Mouse (Mus musculus): Measurements from ENCODE around the gene Vti1a.

The Vti1a gene

GRCm38 (mm10) chr19:55369691-55370090 is 53.6 kb downstream of the Vti1a start:
- Histone ChIP-seq H3K36me3 (ENCODE audit: insufficient read depth, low read length) (no peaks in the 10 kb centered on the region), H3K4me3 (replicated peaks; ENCODE audit: low read length) (no peak overlapping the region), H3K9me3 (ENCODE audit: low read length) (no peaks in the 10 kb centered on the region), H3K27me3 (ENCODE audit: insufficient read depth, low read length) (no peaks in the 10 kb centered on the region), H3K4me1 (replicated peaks; ENCODE audit: low read depth, low read length) (no peaks in the 10 kb centered on the region)
- TF ChIP-seq POU5F1 (IDR thresholded peaks at IDR 0.05; ENCODE audit: borderline replicate concordance, low read length) (no peak), CTCF (conservative IDR thresholded peaks at IDR 0.05; ENCODE audit: low read length) (no peak), NANOG (IDR thresholded peaks at IDR 0.05; ENCODE audit: borderline replicate concordance, low read length) (no peak)

- TF ChIP-seq NANOG (IDR thresholded peaks at IDR 0.05; ENCODE audit: borderline replicate concordance, low read length), result no peak
- TF ChIP-seq CTCF (conservative IDR thresholded peaks at IDR 0.05; ENCODE audit: low read length), result no peak
- no peak for TF ChIP-seq POU5F1 (IDR thresholded peaks at IDR 0.05; ENCODE audit: borderline replicate concordance, low read length)
- Histone ChIP-seq H3K4me1 (replicated peaks; ENCODE audit: low read depth, low read length) (peaks cover 15% of the 10 kb centered on the region), H3K27me3 (ENCODE audit: insufficient read depth, low read length) (no peaks in the 10 kb centered on the region), H3K36me3 (ENCODE audit: insufficient read depth, low read length) (no peaks in the 10 kb centered on the region), H3K9me3 (ENCODE audit: low read length) (no peaks in the 10 kb centered on the region), H3K4me3 (replicated peaks; ENCODE audit: low read length) (no peak overlapping the region)
Measured at GRCm38 (mm10) chr19:55376331-55376730, 60.2 kb downstream of the Vti1a start.

DNA sequence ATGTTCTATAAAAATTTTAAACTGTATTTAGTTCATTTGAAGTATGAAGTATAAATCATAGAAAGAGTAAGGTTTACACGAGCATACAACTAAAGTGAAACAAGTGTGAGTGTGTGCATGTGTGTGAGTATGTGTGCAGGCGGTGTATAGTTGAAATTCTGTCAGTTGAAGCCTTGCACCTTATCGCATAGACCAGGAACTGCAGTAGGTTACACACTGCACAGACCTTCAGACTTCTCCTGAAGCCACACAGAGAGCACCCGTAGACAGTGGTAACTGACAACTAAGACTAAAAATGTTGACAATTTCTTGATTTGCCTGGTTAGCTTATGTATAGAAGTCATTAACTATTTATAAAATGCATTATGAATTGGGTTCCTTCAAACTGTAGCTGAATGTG is 61.4 kb downstream of the Vti1a start:
- Histone ChIP-seq H3K4me3 (replicated peaks; ENCODE audit: low read length) (no peak overlapping the region), H3K36me3 (ENCODE audit: insufficient read depth, low read length) (no peaks in the 10 kb centered on the region), H3K9me3 (ENCODE audit: low read length) (no peaks in the 10 kb centered on the region), H3K27me3 (ENCODE audit: insufficient read depth, low read length) (no peaks in the 10 kb centered on the region), H3K4me1 (replicated peaks; ENCODE audit: low read depth, low read length) (peaks cover 26% of the 10 kb centered on the region)
- TF ChIP-seq CTCF (conservative IDR thresholded peaks at IDR 0.05; ENCODE audit: low read length), result no peak

- Histone ChIP-seq H3K27me3 (ENCODE audit: insufficient read depth, low read length) (no peaks in the 10 kb centered on the region), H3K9me3 (ENCODE audit: low read length) (no peaks in the 10 kb centered on the region), H3K4me1 (replicated peaks; ENCODE audit: low read depth, low read length) (peaks cover 29% of the 10 kb centered on the region), H3K4me3 (replicated peaks; ENCODE audit: low read length) (no peak overlapping the region), H3K36me3 (ENCODE audit: insufficient read depth, low read length) (no peaks in the 10 kb centered on the region)
- TF ChIP-seq POU5F1 (IDR thresholded peaks at IDR 0.05; ENCODE audit: borderline replicate concordance, low read length) (no peak), CTCF (conservative IDR thresholded peaks at IDR 0.05; ENCODE audit: low read length) (no peak), NANOG (IDR thresholded peaks at IDR 0.05; ENCODE audit: borderline replicate concordance, low read length) (no peak)
Measured at GRCm38 (mm10) chr19:55378884-55379283, 62.8 kb downstream of the Vti1a start.

- Histone ChIP-seq H3K27me3 (ENCODE audit: insufficient read depth, low read length) (no peaks in the 10 kb centered on the region), H3K36me3 (ENCODE audit: insufficient read depth, low read length) (no peaks in the 10 kb centered on the region), H3K4me3 (replicated peaks; ENCODE audit: low read length) (no peak overlapping the region; the same call in 1 of the 2 replicates), H3K9me3 (ENCODE audit: low read length) (no peaks in the 10 kb centered on the region), H3K4me1 (replicated peaks; ENCODE audit: low read depth, low read length) (peaks cover 40% of the 10 kb centered on the region)
- TF ChIP-seq NANOG (IDR thresholded peaks at IDR 0.05; ENCODE audit: borderline replicate concordance, low read length), result no peak
- no peak for TF ChIP-seq CTCF (conservative IDR thresholded peaks at IDR 0.05; ENCODE audit: low read length)
- no peak for TF ChIP-seq POU5F1 (IDR thresholded peaks at IDR 0.05; ENCODE audit: borderline replicate concordance, low read length)
Measured at GRCm38 (mm10) chr19:55380764-55381163, 64.7 kb downstream of the Vti1a start.

GRCm38 (mm10) chr19:55381343-55381742 is 65.2 kb downstream of the Vti1a start:
- Histone ChIP-seq H3K4me3 (replicated peaks; ENCODE audit: low read length) (no peak overlapping the region), H3K4me1 (replicated peaks; ENCODE audit: low read depth, low read length) (peaks cover 40% of the 10 kb centered on the region), H3K36me3 (ENCODE audit: insufficient read depth, low read length) (no peaks in the 10 kb centered on the region), H3K9me3 (ENCODE audit: low read length) (no peaks in the 10 kb centered on the region), H3K27me3 (ENCODE audit: insufficient read depth, low read length) (no peaks in the 10 kb centered on the region)
- TF ChIP-seq CTCF (conservative IDR thresholded peaks at IDR 0.05; ENCODE audit: low read length), result no peak
- no peak for TF ChIP-seq NANOG (IDR thresholded peaks at IDR 0.05; ENCODE audit: borderline replicate concordance, low read length)
- TF ChIP-seq POU5F1 (IDR thresholded peaks at IDR 0.05; ENCODE audit: borderline replicate concordance, low read length), result no peak

DNA sequence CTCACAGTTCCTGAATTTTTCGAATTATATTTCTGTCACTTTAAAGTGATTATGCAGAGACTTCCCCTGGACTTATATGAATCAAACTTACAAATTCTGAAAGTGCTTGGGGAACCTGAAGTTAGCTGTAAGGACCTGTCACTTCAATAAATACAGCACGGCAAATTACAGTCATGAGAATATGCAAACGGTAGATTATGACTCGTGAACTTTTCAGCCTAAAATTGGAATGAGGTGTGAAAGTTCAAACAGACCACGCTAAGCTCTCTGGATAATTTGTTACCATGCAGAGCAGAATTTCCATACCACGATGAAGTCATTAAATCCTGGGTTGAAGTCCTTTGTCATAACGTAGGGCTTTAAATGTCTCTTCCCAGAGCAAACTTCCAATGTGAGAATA is 66.7 kb downstream of the Vti1a start:
- TF ChIP-seq NANOG (IDR thresholded peaks at IDR 0.05; ENCODE audit: borderline replicate concordance, low read length) (no peak), CTCF (conservative IDR thresholded peaks at IDR 0.05; ENCODE audit: low read length) (no peak), POU5F1 (IDR thresholded peaks at IDR 0.05; ENCODE audit: borderline replicate concordance, low read length) (no peak)
- H3K36me3 ChIP-seq (ENCODE audit: insufficient read depth, low read length), result no peaks in the 10 kb centered on the region
- H3K9me3 ChIP-seq (ENCODE audit: low read length), result no peaks in the 10 kb centered on the region

DNA sequence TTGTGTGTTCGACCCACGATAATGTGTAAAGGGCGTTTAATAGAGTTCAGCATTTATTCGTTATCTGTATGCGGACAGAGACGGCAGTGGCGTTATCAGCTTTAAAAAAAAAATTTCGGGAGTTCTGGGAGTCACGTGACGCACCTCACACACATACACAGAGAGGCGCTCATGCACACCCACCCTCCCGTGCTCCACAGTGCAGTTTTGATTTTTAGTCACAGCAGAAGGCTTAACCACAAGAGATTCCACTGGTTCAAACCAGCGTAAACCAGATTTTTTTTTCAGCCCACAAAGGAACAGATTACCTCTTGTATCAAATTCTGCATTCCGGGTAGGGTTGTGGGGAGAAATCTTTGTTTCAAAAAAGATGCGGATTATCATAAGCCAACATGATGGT is 68.5 kb downstream of the Vti1a start:
- TF ChIP-seq POU5F1 (IDR thresholded peaks at IDR 0.05; ENCODE audit: borderline replicate concordance, low read length) (no peak), NANOG (IDR thresholded peaks at IDR 0.05; ENCODE audit: borderline replicate concordance, low read length) (no peak), CTCF (conservative IDR thresholded peaks at IDR 0.05; ENCODE audit: low read length) (no peak)
- Histone ChIP-seq H3K4me3 (replicated peaks; ENCODE audit: low read length) (no peak overlapping the region), H3K27me3 (ENCODE audit: insufficient read depth, low read length) (no peaks in the 10 kb centered on the region), H3K9me3 (ENCODE audit: low read length) (no peaks in the 10 kb centered on the region), H3K36me3 (ENCODE audit: insufficient read depth, low read length) (no peaks in the 10 kb centered on the region), H3K4me1 (replicated peaks; ENCODE audit: low read depth, low read length) (peaks cover 40% of the 10 kb centered on the region)

More for the DNA sequence above, 66.7 kb downstream of the Vti1a start:
- Histone ChIP-seq H3K4me1 (replicated peaks; ENCODE audit: low read depth, low read length) (peaks cover 40% of the 10 kb centered on the region), H3K27me3 (ENCODE audit: insufficient read depth, low read length) (no peaks in the 10 kb centered on the region), H3K4me3 (replicated peaks; ENCODE audit: low read length) (no peak overlapping the region)

- Histone ChIP-seq H3K4me3 (replicated peaks; ENCODE audit: low read length) (no peak overlapping the region), H3K4me1 (replicated peaks; ENCODE audit: low read depth, low read length) (peaks cover 11% of the 10 kb centered on the region; the same call in 1 of the 2 replicates), H3K36me3 (ENCODE audit: insufficient read depth, low read length) (no peaks in the 10 kb centered on the region), H3K27me3 (ENCODE audit: insufficient read depth, low read length) (no peaks in the 10 kb centered on the region), H3K9me3 (ENCODE audit: low read length) (no peaks in the 10 kb centered on the region)
- TF ChIP-seq NANOG (IDR thresholded peaks at IDR 0.05; ENCODE audit: borderline replicate concordance, low read length), result no peak
- TF ChIP-seq POU5F1 (IDR thresholded peaks at IDR 0.05; ENCODE audit: borderline replicate concordance, low read length), result no peak
- no peak for TF ChIP-seq CTCF (conservative IDR thresholded peaks at IDR 0.05; ENCODE audit: low read length)
Measured at GRCm38 (mm10) chr19:55389019-55389418, 72.9 kb downstream of the Vti1a start.
